Mouse (Mus musculus) neutrophil, adult 5-6 weeks (primary cell): ENCODE measurements around the gene Rbm45. TPM values are rescaled to one million over a fixed set of nuclear protein-coding genes. Genes with fewer than 3 reads are reported as not detected.

ENCODE experiments used
- ATAC-seq: fragments of 151-379, 151-347 bp; 2 replicates; pipeline ENCODE4 v1.8.0; 2017; ENCODE audit warnings: mild to moderate bottlenecking, moderate TSS enrichment; ENCODE audit not compliant: insufficient number of reproducible peaks, poor library complexity, low FRiP score, severe bottlenecking; ENCODE audit errors: extremely low read depth
- total RNA-seq: library from RNA; stranded (forward); fragments of 200-1000 nt; gene quantifications from 2 replicates; pipeline ENCODE4 v1.2.3, GENCODE M21; 2017

Rbm45 gene
- total RNA-seq, result 35.8 and 39.7 TPM in 2 replicates

DNA sequence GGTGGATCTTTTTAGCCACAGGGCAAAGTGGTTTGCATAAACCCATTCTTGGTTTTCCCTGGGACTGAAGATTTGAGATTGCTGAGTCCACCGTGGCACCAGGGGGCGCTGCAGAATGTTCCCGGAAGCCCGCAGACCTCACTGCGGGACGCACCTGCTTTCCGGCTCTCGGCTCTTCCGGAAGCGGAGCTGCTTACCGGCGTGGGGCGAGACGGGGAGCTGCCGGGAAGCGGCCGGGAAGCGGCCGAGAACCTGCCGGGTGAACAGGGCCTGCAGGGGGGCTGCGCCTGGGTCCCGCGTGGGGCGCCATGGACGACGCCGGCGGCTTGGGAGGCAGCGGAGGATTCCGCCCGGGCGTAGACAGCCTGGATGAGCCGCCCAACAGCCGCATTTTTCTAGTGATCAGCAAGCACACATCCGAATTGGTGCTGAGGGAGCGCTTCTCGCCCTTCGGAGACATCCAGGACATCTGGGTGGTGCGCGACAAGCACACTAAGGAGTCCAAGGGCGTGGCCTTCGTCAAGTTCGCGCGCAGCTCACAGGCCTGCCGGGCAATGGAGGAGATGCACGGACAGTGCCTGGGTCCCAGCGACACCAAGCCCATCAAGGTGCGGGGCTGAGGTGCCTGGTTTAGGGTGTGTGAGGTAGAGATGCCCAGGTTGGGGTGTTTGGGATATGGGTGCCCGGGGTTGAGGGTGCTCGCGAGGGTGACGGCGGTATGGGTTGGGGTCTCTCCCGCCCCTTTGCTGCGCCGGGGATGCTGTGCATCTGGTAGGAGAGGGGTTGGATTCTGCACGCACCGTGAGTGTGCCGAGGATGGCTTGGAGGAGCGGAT lies at the start of gene Rbm45:
TSS of gene Rbm45 (plus strand) at position 164 of the 835 bp plus-strand sequence.
- ATAC-seq, result peak; percentile 86

DNA sequence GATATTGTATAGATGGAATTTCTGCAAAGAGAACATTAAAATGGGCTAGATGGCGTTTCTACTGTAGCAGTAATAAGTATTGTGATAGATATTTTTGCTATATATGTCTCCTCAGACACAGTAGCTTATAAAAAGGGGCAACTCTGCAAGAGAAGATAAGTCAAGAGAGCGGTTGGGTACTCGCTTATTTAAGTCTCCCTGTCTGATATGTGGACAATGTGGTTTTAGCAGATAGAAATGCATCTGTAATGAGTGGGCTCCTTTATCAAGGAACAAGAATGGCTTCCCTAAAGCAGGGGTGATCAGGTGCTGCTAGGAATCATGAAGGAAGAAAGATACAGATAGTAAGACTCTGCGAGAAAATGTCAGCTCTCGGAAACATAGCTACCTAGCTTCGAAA lies 49.4 kb upstream of the Rbm45 start:
- ATAC-seq, result no peak

DNA sequence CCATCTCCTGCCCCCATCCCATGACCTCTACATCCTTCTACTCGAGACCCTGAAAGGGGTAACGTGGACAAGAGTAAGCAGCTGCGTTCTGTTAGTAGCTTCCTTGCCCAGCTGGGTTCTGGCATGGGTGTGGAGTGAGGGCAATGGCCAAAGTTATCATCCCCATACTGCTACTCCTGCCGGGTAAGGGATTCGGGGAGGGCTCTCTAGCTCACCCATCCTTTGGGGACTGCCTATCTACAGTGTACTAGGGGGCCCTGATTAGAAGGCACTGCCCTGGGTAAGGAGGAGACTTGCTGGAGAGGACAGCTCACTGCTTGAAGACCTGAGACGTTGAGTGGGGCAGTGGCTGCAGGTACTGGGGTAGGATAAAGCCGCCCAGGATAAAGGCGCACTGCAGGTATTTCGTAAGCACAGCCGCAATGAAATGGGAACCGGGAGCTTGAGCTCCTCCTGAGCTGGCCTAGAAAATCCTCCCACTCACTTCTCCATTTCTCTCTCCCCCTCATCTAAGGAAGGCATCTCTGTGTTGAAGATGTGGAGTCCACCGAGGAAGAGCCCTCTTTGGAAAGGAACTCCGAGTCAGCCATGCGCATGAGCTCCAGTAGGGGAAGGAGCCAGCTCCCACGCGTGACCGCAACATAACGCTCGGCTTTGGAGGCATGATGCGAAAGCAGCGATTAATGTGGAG lies 46.5 kb upstream of the Rbm45 start:
- no peak for ATAC-seq

GRCm38 (mm10) chr2:76324463-76324862 lies 45.3 kb upstream of the Rbm45 start:
- ATAC-seq, result no peak

DNA sequence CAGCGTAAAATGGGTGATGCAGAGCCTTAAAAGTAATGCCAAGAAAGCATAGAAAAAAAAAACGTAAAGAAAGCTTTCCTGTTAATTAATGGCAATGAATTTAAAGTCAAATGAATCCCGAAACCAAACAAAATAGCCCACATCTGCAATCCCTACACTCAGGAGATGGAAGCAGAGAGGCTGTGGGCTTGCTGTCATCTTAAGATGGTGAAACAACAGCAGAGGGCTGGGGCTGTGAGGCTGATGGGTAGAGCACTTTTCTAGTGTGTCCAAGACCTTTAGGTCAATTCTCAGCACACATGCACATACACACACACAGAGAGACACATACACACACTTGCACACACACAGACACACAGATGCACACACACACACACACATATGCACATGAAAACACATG lies 43.6 kb upstream of the Rbm45 start:
- ATAC-seq, result no peak

- no peak for ATAC-seq
Measured at GRCm38 (mm10) chr2:76330081-76330480, 39.7 kb upstream of the Rbm45 start.

DNA sequence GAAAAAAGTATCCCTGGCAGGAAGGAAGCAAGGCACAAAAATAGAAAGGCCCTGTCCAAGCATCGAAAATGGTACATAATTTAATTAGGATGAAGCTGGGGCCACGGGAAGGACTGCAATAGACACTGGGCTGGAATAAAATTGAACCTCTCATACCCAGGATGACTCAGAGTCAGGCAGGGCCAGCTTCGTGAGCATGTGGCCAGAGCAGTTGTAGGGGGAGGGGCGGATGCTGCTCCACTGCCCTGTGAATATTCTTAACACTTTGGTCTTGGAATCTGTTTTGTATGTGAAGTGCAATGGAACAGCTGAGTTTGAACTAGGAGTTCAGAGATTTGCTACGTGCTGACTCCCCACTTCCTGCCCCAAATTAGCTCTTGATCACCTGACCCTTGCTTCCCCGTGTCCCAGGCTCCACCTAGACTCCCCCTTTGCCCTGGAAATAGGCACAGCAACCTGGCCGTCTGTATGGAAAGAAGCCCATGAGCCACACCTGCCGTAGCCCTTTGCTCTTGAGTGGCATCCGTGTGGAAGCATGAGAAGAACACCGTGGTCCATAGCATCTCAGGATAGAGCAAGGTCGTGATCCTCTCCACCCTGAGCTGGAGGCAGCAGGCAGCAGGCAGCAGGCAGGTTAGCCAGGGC lies 37.5 kb upstream of the Rbm45 start:
- no peak for ATAC-seq

DNA sequence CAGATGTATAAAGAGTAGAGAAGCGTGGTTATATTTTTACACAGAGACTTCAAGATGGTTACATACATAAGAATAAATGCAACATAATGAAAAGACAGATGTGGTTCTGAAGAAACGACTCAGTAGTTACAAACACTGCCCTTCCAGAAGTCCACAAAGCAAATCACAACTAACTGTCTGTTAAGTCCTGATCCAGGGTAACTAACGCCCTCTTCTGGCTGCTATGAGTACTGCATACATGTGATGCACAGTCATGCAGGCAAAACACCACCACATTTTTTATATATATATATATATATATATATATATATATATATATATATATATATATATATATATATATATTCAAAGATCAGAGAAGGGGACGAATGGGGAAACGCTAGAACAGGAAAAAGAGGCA lies 35.2 kb upstream of the Rbm45 start:
- no peak for ATAC-seq

GRCm38 (mm10) chr2:76338215-76339156 lies 31.3 kb upstream of the Rbm45 start, which contains the start of gene Pde11a:
TSS of gene Pde11a (minus strand) at chr2:76338774.
- no peak for ATAC-seq

DNA sequence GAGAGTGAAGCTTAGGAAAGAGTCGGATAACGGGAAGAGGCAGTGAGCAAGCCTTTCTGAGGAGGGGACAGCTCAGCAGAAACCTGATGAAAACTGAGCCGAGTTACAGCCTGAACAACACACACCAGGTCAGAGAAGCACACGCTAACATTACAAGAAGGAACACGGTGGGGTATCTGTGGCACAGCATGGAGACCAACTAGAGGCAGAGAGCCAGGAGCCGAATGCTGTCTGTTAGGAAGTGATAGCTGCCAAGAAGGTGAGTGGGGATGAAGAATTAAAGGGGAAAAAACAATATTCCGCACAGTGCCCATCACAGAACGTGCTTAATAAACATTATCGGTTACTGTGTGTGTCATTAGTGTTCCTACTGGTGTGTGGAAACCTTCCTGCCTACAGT lies 27.6 kb upstream of the Rbm45 start:
- no peak for ATAC-seq

GRCm38 (mm10) chr2:76347839-76348238 lies 21.9 kb upstream of the Rbm45 start:
- ATAC-seq, result no peak

DNA sequence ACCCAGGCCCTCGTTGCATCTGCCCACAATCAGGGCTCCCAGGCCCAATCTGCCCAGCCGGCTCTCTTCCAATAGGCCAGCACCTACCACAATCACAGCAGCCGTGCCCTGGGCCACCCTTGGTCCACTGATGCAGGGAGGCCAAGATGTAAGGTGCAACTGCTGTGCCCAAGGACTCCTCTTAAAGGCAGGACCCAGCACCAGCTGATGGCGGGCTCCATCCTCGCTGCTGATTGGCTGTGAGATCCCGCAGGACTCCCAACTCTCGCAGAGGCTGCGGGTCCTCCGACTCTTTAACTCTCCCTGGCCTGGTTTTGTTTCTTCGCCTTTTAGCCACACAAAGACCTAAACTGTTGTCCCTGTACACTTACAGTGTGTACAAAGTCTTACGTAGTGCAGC lies 9.6 kb upstream of the Rbm45 start, which contains the start of gene Cyct:
TSS of gene Cyct (minus strand) at position 225 of the 400 bp plus-strand sequence.
- no peak for ATAC-seq

GRCm38 (mm10) chr2:76362111-76362510 lies 7.7 kb upstream of the Rbm45 start:
- ATAC-seq, result no peak

DNA sequence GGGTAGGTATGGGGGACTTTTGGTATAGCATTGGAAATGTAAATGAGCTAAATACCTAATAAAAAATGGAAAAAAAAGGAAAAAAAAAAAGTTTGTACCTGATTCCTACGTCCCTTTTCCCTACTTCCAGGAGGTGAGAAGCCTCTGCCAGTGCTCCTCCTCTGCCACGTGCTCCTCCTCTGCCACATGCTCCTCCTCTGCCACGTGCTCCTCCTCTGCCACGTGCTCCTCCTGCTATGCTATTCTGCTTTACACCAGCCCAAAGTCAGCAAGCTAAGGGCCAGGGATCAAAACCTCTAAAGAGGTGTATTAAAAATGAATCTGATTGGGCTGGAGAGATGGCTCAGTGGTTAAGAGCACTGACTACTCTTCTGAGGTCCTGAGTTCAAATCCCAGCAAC lies 4.0 kb upstream of the Rbm45 start:
- ATAC-seq, result no peak

DNA sequence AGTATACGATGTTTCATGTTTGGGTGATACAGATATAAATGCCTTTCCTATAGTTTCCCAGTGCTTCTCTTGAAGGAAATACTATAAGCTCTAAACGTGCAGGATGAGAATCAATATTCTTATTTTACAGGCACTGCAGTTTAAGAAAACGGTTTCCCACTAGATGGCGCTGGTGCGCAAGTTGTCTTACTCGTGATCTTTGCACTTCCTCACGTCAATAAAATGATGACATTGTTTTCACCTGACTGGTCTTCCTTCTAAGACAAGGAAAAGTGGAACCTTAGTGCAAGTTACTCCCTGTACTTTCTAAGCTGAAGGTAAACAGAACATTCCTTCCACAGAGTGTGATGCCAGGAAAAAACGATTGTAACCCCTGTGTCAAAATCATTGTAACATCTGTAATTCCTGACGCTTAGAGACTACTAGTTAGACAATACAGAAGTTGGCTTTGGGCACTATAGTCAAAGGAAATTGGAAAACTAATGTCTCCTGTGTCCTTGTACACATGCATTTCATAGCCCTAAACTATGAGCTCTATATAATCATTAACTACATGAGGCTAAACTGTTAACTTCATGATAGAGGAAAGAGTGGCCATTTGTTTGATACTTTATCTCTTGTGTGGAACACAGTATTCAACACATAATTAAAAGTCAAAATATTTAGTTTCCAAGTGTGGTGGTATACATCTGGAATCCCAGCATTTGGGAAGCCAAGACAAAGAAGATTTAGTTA lies 2.4 kb upstream of the Rbm45 start:
- peak; percentile 68 for ATAC-seq

DNA sequence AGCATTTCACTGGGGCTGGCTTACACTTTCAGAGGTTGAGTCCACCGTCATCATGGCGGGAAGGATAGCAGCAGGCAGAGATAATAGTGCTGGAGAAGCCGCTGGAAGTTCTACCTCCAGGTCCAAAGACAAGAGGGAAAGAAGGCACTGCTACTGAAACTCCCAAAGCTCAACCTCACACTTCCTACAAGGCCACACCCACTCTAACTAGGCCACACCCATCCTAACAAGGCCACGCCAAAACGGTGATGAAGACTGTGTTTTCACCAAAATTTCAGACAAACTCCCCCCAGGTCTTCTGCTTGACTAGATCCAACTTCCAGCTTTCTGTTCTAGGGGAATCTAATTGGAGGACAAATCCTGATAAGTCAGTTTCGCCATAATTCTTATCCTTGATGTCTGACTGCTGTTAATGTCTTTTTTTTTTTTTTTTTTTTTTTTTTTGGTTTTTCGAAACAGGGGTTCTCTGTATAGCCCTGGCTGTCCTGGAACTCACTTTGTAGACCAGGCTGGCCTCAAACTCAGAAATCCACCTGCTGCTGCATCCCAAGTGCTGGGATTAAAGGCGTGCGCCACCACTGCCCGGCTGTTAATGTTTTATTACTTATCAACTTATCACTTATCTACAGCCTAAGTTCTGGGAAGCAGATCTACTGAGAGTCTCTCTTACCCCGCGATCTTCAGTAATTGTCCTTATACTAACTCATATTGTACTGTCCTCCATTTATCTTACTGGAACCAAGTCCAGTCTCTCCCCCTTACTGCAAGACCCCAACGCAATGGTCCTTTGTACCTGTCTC lies 723 bp upstream of the Rbm45 start:
- no peak for ATAC-seq

- no peak for ATAC-seq
Measured at GRCm38 (mm10) chr2:76370656-76370922, 805 bp downstream of the Rbm45 start.

GRCm38 (mm10) chr2:76372244-76372643 lies 2.5 kb downstream of the Rbm45 start:
- ATAC-seq, result no peak
